8 mouse cellular contexts compared by ENCODE assay signal in the genomic region with DNA sequence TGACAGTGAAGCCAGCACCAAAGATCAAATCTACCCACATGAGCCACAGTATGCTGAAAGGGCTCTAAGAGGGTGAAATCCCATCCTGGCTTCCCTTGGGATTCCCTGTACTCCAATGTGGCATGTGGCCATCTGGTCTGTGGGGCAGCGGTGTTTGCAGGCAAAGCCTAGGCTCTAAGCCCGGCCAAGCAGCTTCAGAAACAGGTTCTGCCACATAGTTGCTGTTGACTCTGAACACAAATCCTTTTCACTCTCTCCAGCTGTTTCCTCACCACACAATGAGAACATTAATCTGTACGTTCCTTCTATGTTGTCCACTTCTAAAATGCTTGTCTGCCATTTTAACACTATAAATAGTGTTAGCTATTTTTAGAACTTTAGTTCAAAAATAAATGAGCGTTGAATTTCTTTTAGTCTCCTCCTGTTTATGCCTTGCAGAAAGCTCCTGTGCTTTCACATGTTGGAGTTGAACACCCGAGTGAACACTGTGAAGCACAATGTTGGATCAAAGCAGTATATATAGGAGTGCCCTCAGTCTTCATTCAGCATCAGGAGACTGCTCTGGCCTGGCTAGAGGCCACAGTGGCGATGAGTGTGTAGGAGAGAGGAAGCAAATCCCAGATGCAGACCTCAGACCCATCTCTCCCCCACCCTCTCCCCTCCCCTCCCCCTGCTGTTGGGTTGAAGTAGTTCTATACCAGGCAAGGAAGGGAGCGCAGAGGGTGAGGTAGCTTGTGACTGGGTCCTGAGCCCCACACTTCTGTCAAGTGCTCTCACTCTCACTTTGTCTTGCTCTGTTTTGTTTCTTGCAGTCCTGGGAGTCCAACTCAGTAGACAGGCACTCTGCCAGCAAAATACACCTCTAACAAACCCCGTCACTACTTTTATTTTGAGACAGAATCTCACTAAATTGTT.
DNase-seq lines count a peak whose midpoint lies in the region; ATAC-seq lines count a peak whose summit lies in the region.

No protein-coding gene starts in this region.

- H3K9me3 ChIP-seq in midbrain, embryonic 12.5 days: no peaks in the 10 kb centered on the region
- H3K9me3 ChIP-seq in midbrain, embryonic 15.5 days: no peaks in the 10 kb centered on the region
- no peaks in the 10 kb centered on the region for H3K9me3 ChIP-seq in kidney, embryonic 16.5 days (ENCODE audit: low read length)

- DNase-seq in gastrocnemius, adult 8-10 months (ENCODE audit: low spot score in 2 of 2): peak; percentile 31 to 34
- DNase-seq in retina, postnatal 1 day: peak; percentile 53
- DNase-seq in Muller cell, postnatal 12 days (ENCODE audit: inconsistent ontology term): no peak
- DNase-seq in spleen, postnatal 10 days (ENCODE audit: low spot score in 2 of 2): no peak
- no peak for DNase-seq in cerebellum, adult 11-12 months

- no peak for ATAC-seq in midbrain, embryonic 12.5 days (ENCODE audit: low FRiP score, low read depth)
- ATAC-seq in midbrain, embryonic 15.5 days (replicated peaks): no peak
- ATAC-seq in kidney, embryonic 16.5 days (ENCODE audit: low FRiP score, low TSS enrichment): peak; percentile 66; the same call in 1 of the 2 replicates

- 0 out of 2 replicates have a peak overlapping the region, but pooled peaks have one; percentile 12 for H3K27ac ChIP-seq in midbrain, embryonic 12.5 days (replicated peaks)
- no peak overlapping the region for H3K27ac ChIP-seq in midbrain, embryonic 15.5 days
- peak overlapping the region; percentile 84 for H3K27ac ChIP-seq in kidney, embryonic 16.5 days (ENCODE audit: low read length)

- WGBS in midbrain, embryonic 12.5 days: 71% methylated on average over 8 of the region's 8 CpGs
- WGBS in midbrain, embryonic 15.5 days: 68% methylated on average over 8 of the region's 8 CpGs
- WGBS in kidney, embryonic 16.5 days: 49% methylated on average over 8 of the region's 8 CpGs

- H3K9ac ChIP-seq in midbrain, embryonic 12.5 days (replicated peaks): no peak overlapping the region
- H3K9ac ChIP-seq in midbrain, embryonic 15.5 days: no peak overlapping the region
- no peak overlapping the region for H3K9ac ChIP-seq in kidney, embryonic 16.5 days (replicated peaks; ENCODE audit: low read length)

- H3K4me3 ChIP-seq in midbrain, embryonic 12.5 days: no peak overlapping the region
- H3K4me3 ChIP-seq in midbrain, embryonic 15.5 days: no peak overlapping the region
- H3K4me3 ChIP-seq in kidney, embryonic 16.5 days (ENCODE audit: low read length): no peak overlapping the region

- H3K4me1 ChIP-seq in midbrain, embryonic 12.5 days: 0 out of 2 replicates have a peak, but pooled peaks cover 2% of the 10 kb centered on the region
- no peaks in the 10 kb centered on the region for H3K4me1 ChIP-seq in midbrain, embryonic 15.5 days
- peaks cover 21% of the 10 kb centered on the region for H3K4me1 ChIP-seq in kidney, embryonic 16.5 days (ENCODE audit: insufficient read depth, low read length)

- no peak overlapping the region for H3K4me2 ChIP-seq in midbrain, embryonic 12.5 days (replicated peaks)
- no peak overlapping the region for H3K4me2 ChIP-seq in midbrain, embryonic 15.5 days
- 0 out of 2 replicates have a peak overlapping the region, but pooled peaks have one; percentile 20 for H3K4me2 ChIP-seq in kidney, embryonic 16.5 days (replicated peaks; ENCODE audit: low read depth, low read length)

- no peaks in the 10 kb centered on the region for H3K27me3 ChIP-seq in midbrain, embryonic 12.5 days
- H3K27me3 ChIP-seq in midbrain, embryonic 15.5 days (replicated peaks): no peaks in the 10 kb centered on the region
- no peaks in the 10 kb centered on the region for H3K27me3 ChIP-seq in kidney, embryonic 16.5 days (ENCODE audit: insufficient read depth, low read length)

- H3K36me3 ChIP-seq in midbrain, embryonic 12.5 days: no peaks in the 10 kb centered on the region; the same call in none of the 2 replicates
- H3K36me3 ChIP-seq in midbrain, embryonic 15.5 days (replicated peaks): no peaks in the 10 kb centered on the region
- H3K36me3 ChIP-seq in kidney, embryonic 16.5 days (ENCODE audit: insufficient read depth, low read length): peaks cover 5% of the 10 kb centered on the region; the same call in 1 of the 2 replicates

Comparison
In these comparisons a context has a peak if more than half of its experiments do, and no peak if none do; other contexts are left out.
1. DNase-seq: peak in gastrocnemius, adult 8-10 months (2 of 2) and retina, postnatal 1 day (single experiment); none in Muller cell, postnatal 12 days (single experiment), spleen, postnatal 10 days (0 of 2) and cerebellum, adult 11-12 months (single experiment).